13 mouse cellular contexts compared by ENCODE assay signal in the genomic region with DNA sequence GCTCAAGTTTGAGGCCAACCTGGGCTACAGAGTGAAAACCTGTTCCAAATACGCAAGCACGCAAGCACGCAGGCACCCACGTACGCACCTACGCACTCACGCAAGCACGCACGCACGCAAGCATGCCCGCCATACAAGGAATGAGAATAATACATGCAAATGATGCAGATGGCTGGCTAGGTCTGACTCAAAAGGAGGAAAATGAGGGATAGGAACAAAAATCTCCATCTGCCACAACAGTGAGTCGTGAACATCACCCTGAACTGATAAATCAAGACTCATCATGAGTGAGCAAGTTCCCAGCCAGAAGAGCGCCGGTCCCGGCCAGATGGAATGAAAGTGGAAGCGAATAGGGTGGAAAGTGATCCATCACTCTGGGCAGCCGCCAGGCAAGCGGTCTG. TPM values are rescaled to one million over a fixed set of nuclear protein-coding genes. Genes with fewer than 3 reads are reported as not detected.
A peak's percentile ranks its signal among the peaks of the same experiment; 100 is the strongest.
DNase-seq lines count a peak whose midpoint lies in the region; ATAC-seq and TF ChIP-seq lines count a peak whose summit lies in the region.
"Had no signal": no experiment of that assay in that cellular context is flagged by ENCODE, and none has a peak within 500 bp of the region (broad histone marks: within the 10 kb centered on the region; RNA-seq: fewer than 3 reads in every experiment).

No protein-coding gene starts in this region.

- 0 out of 2 replicates have a peak overlapping the region, but pooled peaks have one; percentile 8 for H3K27ac ChIP-seq in forebrain, embryonic 15.5 days (replicated peaks)
- no peak overlapping the region for H3K27ac ChIP-seq in forebrain, embryonic 10.5 days
- H3K27ac ChIP-seq in testis, adult 2 months (ENCODE audit: control insufficient read depth, insufficient read depth, low read depth, low read length): no peak overlapping the region
- H3K27ac ChIP-seq: midbrain, embryonic 12.5 days had no signal

- H3K9me3 ChIP-seq in forebrain, embryonic 15.5 days: no peaks in the 10 kb centered on the region
- no peaks in the 10 kb centered on the region for H3K9me3 ChIP-seq in forebrain, embryonic 10.5 days
- H3K9me3 ChIP-seq: midbrain, embryonic 12.5 days had no signal

- no peaks in the 10 kb centered on the region for H3K36me3 ChIP-seq in forebrain, embryonic 15.5 days
- no peaks in the 10 kb centered on the region for H3K36me3 ChIP-seq in forebrain, embryonic 10.5 days (replicated peaks)
- no peaks in the 10 kb centered on the region for H3K36me3 ChIP-seq in testis, adult 2 months (ENCODE audit: control insufficient read depth, insufficient read depth, low read length)
- H3K36me3 ChIP-seq: midbrain, embryonic 12.5 days had no signal

- no peak overlapping the region for H3K4me2 ChIP-seq in forebrain, embryonic 15.5 days (replicated peaks)
- H3K4me2 ChIP-seq: liver, embryonic 11.5 days; midbrain, embryonic 12.5 days had no signal

- peak; percentile 58; the same call in 1 of the 2 replicates for TF ChIP-seq POLR2A in testis, adult 2 months (IDR thresholded peaks at IDR 0.05; ENCODE audit: control insufficient read depth, low read depth, low read length)

- no peak overlapping the region for H3K9ac ChIP-seq in forebrain, embryonic 15.5 days (replicated peaks)
- H3K9ac ChIP-seq: midbrain, embryonic 12.5 days had no signal

- H3K4me1 ChIP-seq in forebrain, embryonic 15.5 days: peaks cover 6% of the 10 kb centered on the region; the same call in 1 of the 2 replicates
- peaks cover 35% of the 10 kb centered on the region for H3K4me1 ChIP-seq in forebrain, embryonic 10.5 days
- H3K4me1 ChIP-seq in testis, adult 2 months (ENCODE audit: control insufficient read depth, insufficient read depth, low read length): peaks cover 8% of the 10 kb centered on the region

- H3K27me3 ChIP-seq in forebrain, embryonic 15.5 days: no peaks in the 10 kb centered on the region
- no peaks in the 10 kb centered on the region for H3K27me3 ChIP-seq in forebrain, embryonic 10.5 days (ENCODE audit: poor library complexity, severe bottlenecking)
- H3K27me3 ChIP-seq in testis, adult 2 months (ENCODE audit: control insufficient read depth, insufficient read depth, low read length): no peaks in the 10 kb centered on the region

- H3K4me3 ChIP-seq in forebrain, embryonic 15.5 days: no peak overlapping the region
- no peak overlapping the region for H3K4me3 ChIP-seq in forebrain, embryonic 10.5 days
- H3K4me3 ChIP-seq in testis, adult 2 months (ENCODE audit: control insufficient read depth, low read depth, low read length): peak overlapping the region; percentile 82
- H3K4me3 ChIP-seq: midbrain, embryonic 12.5 days had no signal

- intact Hi-C loops in left cerebral cortex, postnatal 14 days (cut with DNase I): loop anchor here (5.0 kb wide), 1 partner anchor 82 kb away; no protein-coding TSS in a partner anchor

- TF ChIP-seq CTCF in testis, adult 2 months (IDR thresholded peaks at IDR 0.05; ENCODE audit: control insufficient read depth, insufficient read depth, insufficient replicate concordance, low read depth, low read length): no peak

- WGBS in forebrain, embryonic 15.5 days: 85% methylated on average over 18 of the region's 18 CpGs
- 93% methylated on average over 18 of the region's 18 CpGs for WGBS in forebrain, embryonic 10.5 days

- no peak for ATAC-seq in forebrain, embryonic 15.5 days (replicated peaks)

- DNase-seq in forebrain, embryonic 10.5 days (ENCODE audit: extremely low spot score, low spot score): no peak
- DNase-seq in testis, postnatal 14 days (ENCODE audit: low spot score): no peak
- DNase-seq in left cerebral cortex, postnatal 14 days (ENCODE audit: low spot score in 2 of 2): peak; percentile 49 to 80
- DNase-seq in telencephalon, adult 2 months (ENCODE audit: low read depth, low spot score): peak; percentile 86
- DNase-seq in yolk sac, embryonic 10.5 days (ENCODE audit: low spot score): no peak
- no peak for DNase-seq in c-Kit-positive CD71-positive TER-119-positive erythroid progenitor cells, embryonic 14.5 days (ENCODE audit: low spot score)
- DNase-seq: cerebellum, postnatal 36 days; kidney, adult 8-10 months; thymus, adult 2 months had no signal

RNA-seq across cellular contexts. Expression of a gene that starts 22.7 kb away (rescaled TPM):
- polyA plus RNA-seq in forebrain, embryonic 15.5 days (2015; fragmentation: Nextera tagmentation; extraction: Ambion mirVana): 0.43 and 0.60 TPM in 2 replicates
- 0.30 and 0.50 TPM in 2 replicates for polyA plus RNA-seq in forebrain, embryonic 10.5 days (2016; fragmentation: Nextera tagmentation; extraction: Ambion mirVana)
- 0.58 and 0.88 TPM in 2 replicates for polyA plus RNA-seq in testis, adult 2 months (2012; rRNA removed)
- total RNA-seq in left cerebral cortex, postnatal 14 days (2021): 10 to 100 TPM; 24.2 to 30.9 TPM

Comparison
In these comparisons a context has a peak if more than half of its experiments do, and no peak if none do; other contexts are left out.
1. DNase-seq: peak in left cerebral cortex, postnatal 14 days (2 of 2) and telencephalon, adult 2 months (single experiment); none in forebrain, embryonic 10.5 days (single experiment), testis, postnatal 14 days (single experiment), yolk sac, embryonic 10.5 days (single experiment) and c-Kit-positive CD71-positive TER-119-positive erythroid progenitor cells, embryonic 14.5 days (single experiment).